Mouse (Mus musculus): ENCODE results near the gene Nt5c1a. TPM values are rescaled to one million over a fixed set of nuclear protein-coding genes. Genes with fewer than 3 reads are reported as not detected.
A peak's percentile ranks its signal among the peaks of the same experiment; 100 is the strongest.

Gene Nt5c1a
- total and polyA plus RNA-seq, 2 experiments from 2014 or later: 0.39 to 2.1 TPM

- no peaks in the 10 kb centered on the region for H3K4me1 ChIP-seq (ENCODE audit: insufficient read depth, low read length)
- no peak overlapping the region for H3K27ac ChIP-seq
- no peak overlapping the region for H3K4me3 ChIP-seq (ENCODE audit: low read length)
- 0 out of 2 replicates have a peak overlapping the region, but pooled peaks have one; percentile 9 for H3K9ac ChIP-seq (replicated peaks; ENCODE audit: low read length)
- no peak for ATAC-seq
- WGBS: 36% methylated on average over 8 of the region's 8 CpGs
- no peaks in the 10 kb centered on the region for H3K9me3 ChIP-seq (ENCODE audit: low read length)
- H3K4me2 ChIP-seq (ENCODE audit: low read depth, low read length): no peak overlapping the region
- DNase-seq (ENCODE audit: low spot score): no peak
- H3K36me3 ChIP-seq (ENCODE audit: insufficient read depth, low read length): no peaks in the 10 kb centered on the region
- TF ChIP-seq CTCF (IDR thresholded peaks at IDR 0.05; ENCODE audit: low read depth): no peak
- no peaks in the 10 kb centered on the region for H3K27me3 ChIP-seq (ENCODE audit: insufficient read depth, low read length)
Observed at GRCm38 (mm10) chr4:123260071-123260746, 58.9 kb downstream of the Nt5c1a start.

- ATAC-seq (no peak), DNase-seq (ENCODE audit: low spot score) (no peak)
- no peaks in the 10 kb centered on the region for H3K9me3 ChIP-seq (ENCODE audit: low read length)
- no peaks in the 10 kb centered on the region for H3K4me1 ChIP-seq (ENCODE audit: insufficient read depth, low read length)
- H3K4me2 ChIP-seq (ENCODE audit: low read depth, low read length): no peak within 1 kb of the TSS
- no peak within 1 kb of the TSS for H3K9ac ChIP-seq (replicated peaks; ENCODE audit: low read length)
- no peak for TF ChIP-seq CTCF (IDR thresholded peaks at IDR 0.05; ENCODE audit: low read depth)
- no peak within 1 kb of the TSS for H3K4me3 ChIP-seq (ENCODE audit: low read length)
- no peaks in the 10 kb centered on the region for H3K27me3 ChIP-seq (ENCODE audit: insufficient read depth, low read length)
- no peaks in the 10 kb centered on the region for H3K36me3 ChIP-seq (ENCODE audit: insufficient read depth, low read length)
- no peak within 1 kb of the TSS for H3K27ac ChIP-seq
- 73% methylated on average over 5 of the region's 5 CpGs for WGBS
Observed at GRCm38 (mm10) chr4:123261721-123262401, 60.6 kb downstream of the Nt5c1a start, which contains the start of gene Pabpc4. Gene Pabpc4, plus strand, starts transcription at chr4:123262351.

Other genes with a start within 250 kb of the Nt5c1a start
- 63.6 and 68.0 TPM in 2 replicates for gene Mfsd2a, start 240.3 kb upstream of the Nt5c1a start, total RNA-seq (2014; rRNA removed)
- 34.9 and 42.6 TPM in 2 replicates for gene Mfsd2a, start 240.3 kb upstream of the Nt5c1a start, polyA plus RNA-seq (2015; fragmentation: Nextera tagmentation; extraction: Ambion mirVana)
- gene Mycl, start 205.9 kb upstream of the Nt5c1a start, total RNA-seq (2014; rRNA removed): 67.5 and 79.4 TPM in 2 replicates
- gene Mycl, start 205.9 kb upstream of the Nt5c1a start, polyA plus RNA-seq (2015; fragmentation: Nextera tagmentation; extraction: Ambion mirVana): 34.3 and 34.8 TPM in 2 replicates
- 11.1 and 18.5 TPM in 2 replicates for gene Trit1, start 184.9 kb upstream of the Nt5c1a start, total RNA-seq (2014; rRNA removed)
- gene Trit1, start 184.9 kb upstream of the Nt5c1a start, polyA plus RNA-seq (2015; fragmentation: Nextera tagmentation; extraction: Ambion mirVana): 17.0 and 18.3 TPM in 2 replicates
- 0.42 and 0.47 TPM in 2 replicates for gene Bmp8b, start 96.3 kb upstream of the Nt5c1a start, total RNA-seq (2014; rRNA removed)
- gene Bmp8b, start 96.3 kb upstream of the Nt5c1a start, polyA plus RNA-seq (2015; fragmentation: Nextera tagmentation; extraction: Ambion mirVana): 0.29 and 0.43 TPM in 2 replicates
- gene Oxct2b, start 85.2 kb upstream of the Nt5c1a start, total RNA-seq (2014; rRNA removed): 0.16 and 0.75 TPM in 2 replicates
- 0.60 and 0.93 TPM in 2 replicates for gene Oxct2b, start 85.2 kb upstream of the Nt5c1a start, polyA plus RNA-seq (2015; fragmentation: Nextera tagmentation; extraction: Ambion mirVana)
- 22.0 and 39.5 TPM in 2 replicates for gene Ppie, start 61.6 kb upstream of the Nt5c1a start, total RNA-seq (2014; rRNA removed)
- 44.4 and 49.7 TPM in 2 replicates for gene Ppie, start 61.6 kb upstream of the Nt5c1a start, polyA plus RNA-seq (2015; fragmentation: Nextera tagmentation; extraction: Ambion mirVana)
- gene Hpcal4, start 18.3 kb upstream of the Nt5c1a start, total RNA-seq (2014; rRNA removed): 32.1 and 46.3 TPM in 2 replicates
- 37.2 and 43.8 TPM in 2 replicates for gene Hpcal4, start 18.3 kb upstream of the Nt5c1a start, polyA plus RNA-seq (2015; fragmentation: Nextera tagmentation; extraction: Ambion mirVana)
- 5.1 and 6.5 TPM in 2 replicates for gene Heyl, start 32.1 kb downstream of the Nt5c1a start, total RNA-seq (2014; rRNA removed)
- 3.5 TPM in 2 replicates for gene Heyl, start 32.1 kb downstream of the Nt5c1a start, polyA plus RNA-seq (2015; fragmentation: Nextera tagmentation; extraction: Ambion mirVana)
- 100 and 137 TPM in 2 replicates for gene Pabpc4, start 60.8 kb downstream of the Nt5c1a start, total RNA-seq (2014; rRNA removed)
- gene Pabpc4, start 60.8 kb downstream of the Nt5c1a start, polyA plus RNA-seq (2015; fragmentation: Nextera tagmentation; extraction: Ambion mirVana): 19.9 and 22.7 TPM in 2 replicates
- 0.25 and 0.47 TPM in 2 replicates for gene Oxct2a, start 122.1 kb downstream of the Nt5c1a start, total RNA-seq (2014; rRNA removed)
- 0.20 TPM in 2 replicates for gene Oxct2a, start 122.1 kb downstream of the Nt5c1a start, polyA plus RNA-seq (2015; fragmentation: Nextera tagmentation; extraction: Ambion mirVana)
- 0.10 and 0.18 TPM in 2 replicates for gene Bmp8a, start 141.7 kb downstream of the Nt5c1a start, total RNA-seq (2014; rRNA removed)
- 0.32 and 0.44 TPM in 2 replicates for gene Bmp8a, start 141.7 kb downstream of the Nt5c1a start, polyA plus RNA-seq (2015; fragmentation: Nextera tagmentation; extraction: Ambion mirVana)

All from hindbrain, postnatal 0 days (tissue).